Mouse (Mus musculus): ENCODE results near the gene Megf9. TPM values are rescaled to one million over a fixed set of nuclear protein-coding genes. Genes with fewer than 3 reads are reported as not detected.

Gene Megf9
- polyA plus RNA-seq, 1 experiment from 2014 or later: 28.2 TPM

Other genes with a start within 250 kb of the Megf9 start
- 15.9 and 19.0 TPM in 2 replicates for gene Cdk5rap2, start 124.6 kb downstream of the Megf9 start, polyA plus RNA-seq (2015; fragmentation: Nextera tagmentation; extraction: Ambion mirVana)

Data from forebrain, embryonic 13.5 days (tissue).